Mouse (Mus musculus) heart, embryonic 10.5 days (tissue): ENCODE results near the gene Ccdc170. TPM values are rescaled to one million over a fixed set of nuclear protein-coding genes. Genes with fewer than 3 reads are reported as not detected.
"Not testable (repeated sequence)": the region's sequence is repeated elsewhere in the genome, so short reads cannot be mapped to it uniquely, and the experiment has no call there.

Source experiments
- DNase-seq: peaks from one replicate; pipeline ENCODE4 v3.0.0-alpha.2; 2017; ENCODE audit warnings: low spot score
- H3K27ac ChIP-seq: fragments of 300-500 bp; sonication (generic); 2 replicates; pipeline ENCODE4 v1.5.1; 2016; ENCODE audit warnings: mild to moderate bottlenecking
- H3K27me3 ChIP-seq: fragments of 300-500 bp; sonication (generic); 2 replicates; pipeline ENCODE4 v1.6.1; 2016; ENCODE audit warnings: mild to moderate bottlenecking; ENCODE audit not compliant: poor library complexity, insufficient read depth, severe bottlenecking
- H3K36me3 ChIP-seq: fragments of 300-500 bp; sonication (generic); 2 replicates; pipeline ENCODE4 v1.6.1; 2016; ENCODE audit warnings: mild to moderate bottlenecking, moderate library complexity
- H3K4me1 ChIP-seq: fragments of 300-500 bp; sonication (generic); 2 replicates; pipeline ENCODE4 v1.6.1; 2016; ENCODE audit warnings: mild to moderate bottlenecking
- H3K4me3 ChIP-seq: fragments of 300-500 bp; sonication (generic); 2 replicates; pipeline ENCODE4 v1.5.1; 2016; ENCODE audit warnings: mild to moderate bottlenecking, moderate library complexity
- H3K9me3 ChIP-seq: fragments of 300-500 bp; sonication (generic); 2 replicates; pipeline ENCODE4 v1.6.1; 2016; ENCODE audit warnings: mild to moderate bottlenecking, moderate library complexity
- WGBS: fragments of 180-500 bp; shearing (Covaris S2); methylation state at CpG from one replicate; pipeline ENCODE4 v1.1.7; 2016; 5-methylcytosine and 5-hydroxymethylcytosine counted together
- polyA plus RNA-seq: library from polyadenylated mRNA; unstranded; fragments of >200 nt; fragmentation: Nextera tagmentation; extraction: Ambion mirVana; gene quantifications from 2 replicates; pipeline ENCODE4 v1.2.1, GENCODE M21; 2016

Gene Ccdc170
- polyA plus RNA-seq, 1 experiment from 2014 or later = not detected

DNA sequence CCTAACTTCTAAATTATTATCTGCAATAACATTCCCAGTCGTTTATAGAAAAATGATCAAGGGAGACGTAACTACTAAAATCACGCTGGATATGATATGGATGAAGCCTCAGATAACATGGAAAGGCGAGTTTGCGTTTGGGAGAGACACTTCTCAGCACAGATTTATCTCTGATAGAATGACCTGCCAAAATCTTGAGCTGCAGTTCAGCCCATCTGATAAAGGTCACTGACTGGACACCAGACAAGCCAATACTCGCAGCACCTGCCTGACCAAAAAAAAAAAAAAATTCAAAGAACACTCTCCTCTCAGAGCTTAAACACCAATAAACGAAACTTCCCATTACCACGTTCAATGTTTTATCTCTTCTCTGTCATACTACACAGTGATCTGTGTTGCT, 108.7 kb downstream of the Ccdc170 start:
- H3K36me3 ChIP-seq = no peaks in the 10 kb centered on the region
- no peaks in the 10 kb centered on the region for H3K9me3 ChIP-seq
- no peak overlapping the region for H3K27ac ChIP-seq
- WGBS = 79% methylated on average over 8 of the region's 8 CpGs
- H3K4me1 ChIP-seq = no peaks in the 10 kb centered on the region
- no peak for DNase-seq
- H3K4me3 ChIP-seq = no peak overlapping the region
- H3K27me3 ChIP-seq = no peaks in the 10 kb centered on the region

DNA sequence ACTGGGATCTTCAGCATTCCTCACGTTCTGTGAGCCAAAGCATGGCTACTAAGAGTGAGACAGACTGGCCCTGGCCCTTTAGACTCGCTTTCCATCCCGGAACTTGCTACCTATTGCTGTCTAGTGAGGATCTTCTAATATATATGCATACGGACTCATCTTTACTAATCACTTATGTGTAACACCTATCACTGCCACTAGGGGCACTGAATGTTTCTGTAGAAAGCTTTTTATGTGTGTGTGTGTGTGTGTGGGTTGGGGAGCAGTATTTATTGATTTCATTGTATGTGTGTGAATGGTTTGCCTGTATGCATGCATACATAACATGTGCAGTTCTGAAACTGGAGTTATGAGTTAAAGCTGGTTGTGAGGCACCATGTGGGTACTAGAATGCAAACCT, 111.5 kb downstream of the Ccdc170 start:
- no peak for DNase-seq
- Histone ChIP-seq H3K4me3 (no peak overlapping the region), H3K27me3 (no peaks in the 10 kb centered on the region), H3K4me1 (no peaks in the 10 kb centered on the region), H3K9me3 (no peaks in the 10 kb centered on the region), H3K36me3 (no peaks in the 10 kb centered on the region), H3K27ac (no peak overlapping the region)
- 68% methylated on average over 4 of the region's 4 CpGs for WGBS

DNA sequence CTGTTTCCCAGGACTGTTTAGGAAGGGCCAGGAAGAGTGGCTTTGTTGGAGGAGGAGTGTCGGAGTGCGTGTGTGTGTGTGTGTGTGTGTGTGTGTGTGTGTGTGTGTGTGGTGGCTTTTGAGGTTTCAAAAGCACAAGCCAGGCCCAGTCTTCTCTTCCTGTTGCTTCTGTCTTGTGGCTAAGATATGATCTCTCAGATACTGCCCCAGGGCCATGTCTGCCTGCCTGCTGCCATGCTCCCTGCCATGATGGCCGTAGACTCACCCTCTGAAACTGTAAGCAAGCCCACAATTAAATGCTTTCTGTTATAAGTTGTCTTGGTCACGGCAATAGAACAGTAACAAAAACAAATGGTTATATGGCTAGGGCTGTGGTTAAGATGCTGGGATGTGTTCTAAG, 114.9 kb downstream of the Ccdc170 start:
- H3K4me3 ChIP-seq = no peak overlapping the region
- no peaks in the 10 kb centered on the region for H3K9me3 ChIP-seq
- H3K27ac ChIP-seq = no peak overlapping the region
- 87% methylated on average over 4 of the region's 4 CpGs for WGBS
- no peaks in the 10 kb centered on the region for H3K36me3 ChIP-seq
- DNase-seq = no peak
- H3K4me1 ChIP-seq = no peaks in the 10 kb centered on the region
- no peaks in the 10 kb centered on the region for H3K27me3 ChIP-seq

DNA sequence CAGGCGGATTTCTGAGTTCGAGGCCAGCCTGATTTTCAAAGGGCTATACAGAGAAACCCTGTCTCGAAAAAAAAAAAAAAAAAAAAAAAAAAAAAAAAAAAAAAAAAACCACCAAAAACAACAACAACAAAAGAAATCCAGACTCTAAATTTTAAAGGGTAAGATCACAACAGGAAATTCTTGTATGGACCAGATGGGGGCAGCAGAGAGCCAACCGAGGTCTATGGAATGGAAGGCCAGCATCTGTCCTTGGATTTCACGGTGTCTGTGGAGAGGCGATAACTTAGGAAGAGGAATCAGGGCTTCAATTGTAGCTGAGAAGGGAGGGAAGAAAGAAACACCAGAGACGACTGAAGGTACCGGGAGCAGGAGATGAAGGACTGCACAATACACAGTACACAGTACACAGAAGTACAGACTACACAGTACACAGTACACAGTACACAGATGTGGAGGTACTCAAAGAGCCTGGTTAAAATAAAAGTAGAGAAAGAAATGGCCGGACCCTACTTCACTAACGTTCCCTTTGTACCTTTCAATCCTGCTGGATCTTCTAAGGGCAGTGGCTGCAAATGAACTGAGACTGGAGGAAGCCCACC, 116.0 kb downstream of the Ccdc170 start:
- DNase-seq = no peak

DNA sequence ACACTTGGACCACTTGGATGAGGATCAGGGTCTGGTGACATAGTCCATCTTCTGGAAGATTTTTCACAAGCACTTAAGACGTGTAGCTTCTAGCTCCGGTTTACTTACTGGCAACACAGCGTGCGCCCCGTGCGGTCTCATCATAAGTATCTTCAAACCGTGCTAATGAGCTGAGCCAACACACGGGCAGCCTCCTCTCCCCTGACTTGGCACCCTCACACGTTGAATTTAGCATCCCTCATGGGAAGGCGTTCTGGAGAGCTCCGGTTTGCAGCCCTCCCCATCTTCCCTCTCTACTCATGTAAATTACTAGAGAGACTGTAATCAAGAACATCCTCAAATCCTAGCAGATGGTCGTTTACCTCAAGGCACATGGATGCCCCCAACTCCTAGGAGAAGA, 116.6 kb downstream of the Ccdc170 start:
- WGBS = 81% methylated on average over 12 of the region's 12 CpGs
- Histone ChIP-seq H3K4me3 (no peak overlapping the region), H3K9me3 (no peaks in the 10 kb centered on the region)

More for the DNA sequence above, 116.0 kb downstream of the Ccdc170 start:
- no peak overlapping the region for H3K4me3 ChIP-seq
- H3K4me1 ChIP-seq = no peaks in the 10 kb centered on the region
- H3K27me3 ChIP-seq = no peaks in the 10 kb centered on the region
- WGBS = 62% methylated on average over 10 of the region's 10 CpGs
- no peaks in the 10 kb centered on the region for H3K9me3 ChIP-seq
- no peak overlapping the region for H3K27ac ChIP-seq
- H3K36me3 ChIP-seq = no peaks in the 10 kb centered on the region

DNA sequence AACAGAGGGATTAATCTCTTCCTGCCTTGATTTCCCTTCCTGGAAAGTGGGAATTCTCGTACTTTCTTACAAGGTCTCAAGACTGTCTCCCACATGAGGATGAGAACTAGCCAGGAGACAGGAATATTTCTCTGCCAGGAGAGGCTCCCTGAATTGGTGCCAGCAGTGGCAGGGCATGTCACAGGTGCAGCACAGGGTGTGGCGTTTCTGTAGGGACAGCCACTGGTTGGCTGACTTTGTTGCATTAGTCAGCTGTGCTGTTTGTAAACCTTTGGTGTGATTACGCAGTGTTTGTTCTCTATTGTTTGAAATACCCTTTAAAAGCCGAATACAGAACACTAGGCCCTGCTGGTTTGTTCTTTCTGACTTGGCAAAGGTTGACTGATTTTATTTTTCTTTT, 117.3 kb downstream of the Ccdc170 start:
- no peak overlapping the region for H3K27ac ChIP-seq
- WGBS = 74% methylated on average over 4 of the region's 4 CpGs
- DNase-seq = no peak
- no peaks in the 10 kb centered on the region for H3K4me1 ChIP-seq
- no peaks in the 10 kb centered on the region for H3K9me3 ChIP-seq
- no peaks in the 10 kb centered on the region for H3K27me3 ChIP-seq
- no peaks in the 10 kb centered on the region for H3K36me3 ChIP-seq
- no peak overlapping the region for H3K4me3 ChIP-seq

More for the DNA sequence above, 116.6 kb downstream of the Ccdc170 start:
- no peak overlapping the region for H3K27ac ChIP-seq
- H3K36me3 ChIP-seq = no peaks in the 10 kb centered on the region
- H3K27me3 ChIP-seq = no peaks in the 10 kb centered on the region
- H3K4me1 ChIP-seq = no peaks in the 10 kb centered on the region
- no peak for DNase-seq

DNA sequence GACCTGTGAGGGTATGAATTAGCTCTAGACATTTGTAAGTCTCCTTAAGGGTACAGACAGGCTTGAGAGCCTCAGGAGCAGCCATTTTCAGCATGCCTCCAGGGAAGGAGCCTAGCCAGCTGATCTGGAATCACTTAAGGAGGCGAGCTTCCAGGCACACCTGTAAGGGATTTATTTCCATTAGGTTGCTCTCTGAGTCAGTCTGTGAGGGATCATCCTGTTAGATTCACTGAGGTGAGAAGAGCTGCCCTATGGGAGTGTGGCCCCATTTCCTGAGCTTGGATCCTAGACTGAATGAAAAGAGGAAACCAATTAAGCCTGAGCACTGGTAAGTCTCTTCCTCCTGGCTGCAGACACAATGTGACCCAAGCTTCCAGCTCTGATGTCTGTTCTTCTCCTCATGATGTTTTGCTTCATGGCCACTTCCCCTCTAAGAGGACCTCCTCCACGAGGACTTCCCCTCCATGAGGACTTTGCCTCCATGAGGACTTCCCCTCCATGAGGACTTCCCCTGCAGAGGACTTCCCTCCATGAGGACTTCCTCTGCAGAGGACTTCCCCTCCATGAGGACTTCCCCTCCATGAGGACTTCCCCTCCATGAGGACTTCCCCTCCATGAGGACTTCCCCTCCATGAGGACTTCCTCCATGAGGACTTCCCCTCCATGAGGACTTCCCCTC, 118.6 kb downstream of the Ccdc170 start:
- no peak overlapping the region for H3K27ac ChIP-seq
- no peaks in the 10 kb centered on the region for H3K36me3 ChIP-seq
- no peaks in the 10 kb centered on the region for H3K27me3 ChIP-seq
- DNase-seq = no peak
- WGBS = 51% methylated on average over 2 of the region's 2 CpGs
- H3K4me1 ChIP-seq = no peaks in the 10 kb centered on the region
- H3K9me3 ChIP-seq = no peaks in the 10 kb centered on the region
- H3K4me3 ChIP-seq = no peak overlapping the region

DNA sequence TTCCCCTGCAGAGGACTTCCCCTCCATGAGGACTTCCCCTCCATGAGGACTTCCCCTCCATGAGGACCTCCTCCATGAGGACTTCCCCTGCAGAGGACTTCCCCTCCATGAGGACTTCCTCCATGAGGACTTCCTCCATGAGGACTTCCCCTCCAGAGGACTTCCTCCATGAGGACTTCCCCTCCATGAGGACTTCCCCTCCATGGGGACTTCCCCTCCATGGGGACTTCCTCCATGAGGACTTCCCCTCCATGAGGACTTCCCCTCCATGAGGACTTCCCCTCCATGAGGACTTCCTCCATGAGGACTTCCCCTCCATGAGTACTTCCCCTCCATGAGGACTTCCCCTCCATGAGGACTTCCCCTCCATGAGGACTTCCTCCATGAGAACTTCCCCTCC, 119.3 kb downstream of the Ccdc170 start:
- not testable (repeated sequence) for H3K27ac ChIP-seq, H3K4me3 ChIP-seq, H3K27me3 ChIP-seq, H3K4me1 ChIP-seq, H3K9me3 ChIP-seq, H3K36me3 ChIP-seq, DNase-seq

DNA sequence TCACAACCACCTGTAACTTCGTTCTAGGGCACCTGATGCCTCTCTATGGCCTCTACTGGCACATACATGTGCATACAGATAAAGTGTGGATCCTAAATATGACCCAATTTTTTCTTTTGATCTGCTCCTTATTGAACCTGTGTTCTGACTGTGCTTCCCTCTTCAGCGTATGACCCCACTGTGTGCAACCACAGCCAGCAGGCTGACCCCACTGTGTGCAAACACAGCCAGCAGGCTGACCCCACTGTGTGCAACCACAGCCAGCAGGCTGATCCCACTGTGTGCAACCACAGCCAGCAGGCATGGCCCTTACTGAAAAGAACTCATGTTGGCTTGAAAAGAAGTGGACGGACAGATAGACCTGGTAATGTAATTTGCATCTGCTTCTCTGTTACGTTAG, 120.2 kb downstream of the Ccdc170 start:
- no peak overlapping the region for H3K4me3 ChIP-seq
- H3K9me3 ChIP-seq = no peaks in the 10 kb centered on the region
- no peaks in the 10 kb centered on the region for H3K27me3 ChIP-seq
- H3K4me1 ChIP-seq = no peaks in the 10 kb centered on the region
- no peak for DNase-seq
- no peak overlapping the region for H3K27ac ChIP-seq
- no peaks in the 10 kb centered on the region for H3K36me3 ChIP-seq
- 78% methylated on average over 4 of the region's 4 CpGs for WGBS

DNA sequence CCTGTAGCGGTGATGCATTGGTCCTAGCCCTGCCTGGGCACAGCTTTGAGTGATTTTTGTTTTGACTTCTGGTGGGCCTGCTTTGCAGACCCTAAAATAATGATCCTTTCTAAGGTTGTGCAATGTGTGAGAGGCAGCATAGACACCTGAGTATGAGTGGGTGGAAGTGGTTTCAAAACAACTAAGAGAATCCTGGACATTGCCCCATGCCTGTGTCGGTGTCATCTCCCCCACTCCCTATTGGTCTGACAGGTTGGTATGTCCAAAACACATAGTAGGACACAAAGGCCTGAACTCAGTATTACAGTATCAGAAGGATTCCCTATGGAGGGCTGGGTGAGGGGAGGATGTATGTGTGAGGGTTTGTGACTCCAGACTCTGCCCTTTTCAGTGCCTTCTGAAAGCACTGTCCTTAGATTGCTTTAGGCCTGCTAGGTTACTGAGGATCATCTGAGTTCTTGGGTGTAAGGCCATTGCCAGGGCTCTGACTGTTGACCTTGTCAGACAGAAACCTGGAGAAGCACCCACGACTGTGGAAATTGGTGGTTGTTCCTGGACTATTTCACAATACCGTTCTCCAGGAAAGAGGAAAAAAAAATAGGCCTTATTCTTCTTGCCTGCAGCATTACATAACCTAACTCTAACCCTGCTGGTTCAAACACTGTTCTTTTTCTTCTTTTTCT, 122.4 kb downstream of the Ccdc170 start:
- H3K4me1 ChIP-seq = no peaks in the 10 kb centered on the region
- DNase-seq = no peak
- H3K36me3 ChIP-seq = no peaks in the 10 kb centered on the region
- no peak overlapping the region for H3K4me3 ChIP-seq
- no peaks in the 10 kb centered on the region for H3K27me3 ChIP-seq
- H3K9me3 ChIP-seq = no peaks in the 10 kb centered on the region
- no peak overlapping the region for H3K27ac ChIP-seq
- WGBS = 80% methylated on average over 4 of the region's 4 CpGs

DNA sequence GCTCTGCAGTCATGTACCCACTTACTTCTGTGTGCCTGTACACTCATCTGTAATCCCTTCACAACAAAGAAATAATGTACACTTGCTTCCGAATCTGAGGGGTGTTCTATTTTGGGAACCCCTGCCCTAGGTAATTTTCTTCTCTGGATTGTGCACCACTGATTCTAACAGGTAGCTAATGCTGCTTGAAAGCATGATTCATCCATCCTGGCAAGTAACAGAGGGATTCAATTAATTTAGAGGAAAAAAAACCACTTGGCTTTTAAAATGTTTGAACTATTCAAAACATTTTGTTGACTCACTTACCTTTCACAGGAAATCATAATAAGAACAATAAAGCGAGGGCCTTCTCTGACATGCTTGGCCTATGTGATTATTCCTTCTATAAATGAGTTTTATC, 127.9 kb downstream of the Ccdc170 start:
- no peak overlapping the region for H3K27ac ChIP-seq
- WGBS = 81% methylated on average over 2 of the region's 2 CpGs

DNA sequence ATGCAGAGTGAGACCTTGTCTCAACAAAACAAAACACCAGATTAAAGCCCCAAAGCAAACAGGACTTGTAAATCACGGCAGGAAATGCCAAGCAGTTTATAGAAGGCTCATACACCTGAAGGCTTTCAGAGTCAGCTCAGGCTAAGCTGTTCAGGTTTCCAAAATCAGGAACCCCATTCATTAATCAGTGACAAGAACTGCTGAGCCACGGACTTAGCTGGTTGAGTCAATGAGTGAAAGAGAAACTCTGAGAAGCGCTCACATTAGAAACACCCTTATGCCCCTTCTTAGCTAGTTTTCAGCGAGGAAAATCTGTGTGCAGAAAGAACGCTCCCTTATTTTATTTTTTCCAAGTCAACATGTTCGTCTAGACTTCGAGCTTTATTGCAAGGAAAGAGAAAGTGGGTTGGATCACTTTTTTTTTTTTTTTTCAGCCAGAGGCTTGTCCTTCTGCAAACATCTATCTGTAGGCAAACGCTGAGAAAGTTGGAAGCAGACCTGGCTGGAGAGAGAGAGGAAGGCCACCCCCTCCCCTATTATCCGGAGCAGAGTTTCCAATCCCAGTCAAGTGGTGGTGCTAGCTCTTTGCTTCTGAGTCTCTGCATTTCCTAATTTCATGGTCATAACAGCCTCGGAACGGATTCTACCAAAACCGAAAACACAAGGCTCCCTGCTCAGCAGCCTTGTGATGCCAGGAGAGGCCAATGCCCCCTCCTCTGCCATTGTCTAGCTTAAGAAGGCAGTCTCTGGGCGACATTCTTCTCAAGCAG, 129.3 kb downstream of the Ccdc170 start, which contains the start of gene Esr1:
Gene Esr1 (plus strand): TSS at position 208 of the 770 bp plus-strand sequence.
- H3K27ac ChIP-seq = no peak within 1 kb of the TSS
- DNase-seq = no peak
- 51% methylated on average over 13 of the region's 13 CpGs for WGBS
- no peaks in the 10 kb centered on the region for H3K36me3 ChIP-seq
- no peaks in the 10 kb centered on the region for H3K9me3 ChIP-seq
- no peaks in the 10 kb centered on the region; the same call in 1 of the 2 replicates for H3K4me1 ChIP-seq
- peak within 1 kb of the TSS; percentile 29; the same call in 1 of the 2 replicates for H3K4me3 ChIP-seq
- H3K27me3 ChIP-seq = no peaks in the 10 kb centered on the region

More for the DNA sequence above, 127.9 kb downstream of the Ccdc170 start:
- Histone ChIP-seq H3K36me3 (no peaks in the 10 kb centered on the region), H3K4me3 (no peak overlapping the region), H3K27me3 (no peaks in the 10 kb centered on the region), H3K9me3 (no peaks in the 10 kb centered on the region), H3K4me1 (no peaks in the 10 kb centered on the region; the same call in 1 of the 2 replicates)
- DNase-seq = no peak
